Mouse (Mus musculus) frontal cortex, postnatal 36 days (tissue): Measurements from ENCODE around the gene Olfr1338.
"Not testable (repeated sequence)": the region's sequence is repeated elsewhere in the genome, so short reads cannot be mapped to it uniquely, and the experiment has no call there.

Experiments used
- DNase-seq, 2 experiments: peaks; one replicate each; pipeline ENCODE4 v3.0.0; 2022; ENCODE audit warnings: low spot score in 2 of 2

Olfr1338 gene

DNA sequence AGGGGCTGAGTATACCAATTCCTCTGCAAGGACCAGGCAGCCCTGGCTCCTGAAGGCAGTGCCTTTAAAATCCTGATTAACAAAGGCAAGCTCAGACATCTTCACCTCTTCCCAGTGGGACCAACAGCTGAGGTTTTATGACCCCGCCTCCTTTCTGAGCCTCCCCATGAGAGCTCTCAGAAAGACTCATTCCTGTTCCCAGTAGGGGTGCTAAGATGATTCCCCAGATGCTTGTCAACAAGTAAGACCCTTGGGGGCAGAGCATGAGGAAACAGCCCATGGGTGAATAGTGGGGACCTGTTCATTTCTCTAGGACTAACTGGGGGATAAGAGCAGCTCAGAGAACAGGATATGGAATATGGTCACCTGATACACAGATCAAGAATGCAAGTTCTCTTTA lies at the start of gene Olfr1338:
Gene Olfr1338 (minus strand): TSS at position 101 of the 400 bp plus-strand sequence.
- no peak for DNase-seq

GRCm38 (mm10) chr4:118792796-118793195 lies 34.3 kb upstream of the Olfr1338 start:
- not testable (repeated sequence) for DNase-seq

DNA sequence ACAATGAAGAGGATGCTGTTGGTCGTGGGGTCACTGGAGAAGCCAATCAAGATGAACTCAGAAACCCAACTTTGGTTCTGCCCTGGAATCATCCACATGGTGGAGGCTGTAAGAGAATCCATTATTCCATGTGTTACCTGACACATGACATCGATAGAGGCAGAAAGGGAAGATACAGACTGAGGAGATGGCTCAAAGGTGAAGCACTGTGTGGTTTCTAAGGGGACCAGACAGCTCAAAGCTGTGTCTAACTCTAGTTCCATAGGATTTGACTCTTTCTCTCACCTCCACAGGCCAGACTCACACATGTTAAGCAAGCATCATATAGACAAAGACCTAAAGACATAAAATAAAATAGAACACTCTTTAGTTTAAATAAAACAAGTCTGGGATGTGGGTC lies 23.9 kb upstream of the Olfr1338 start, which contains the start of gene Olfr1337:
Gene Olfr1337 (minus strand): TSS at position 101 of the 400 bp plus-strand sequence.
- DNase-seq, result no peak

DNA sequence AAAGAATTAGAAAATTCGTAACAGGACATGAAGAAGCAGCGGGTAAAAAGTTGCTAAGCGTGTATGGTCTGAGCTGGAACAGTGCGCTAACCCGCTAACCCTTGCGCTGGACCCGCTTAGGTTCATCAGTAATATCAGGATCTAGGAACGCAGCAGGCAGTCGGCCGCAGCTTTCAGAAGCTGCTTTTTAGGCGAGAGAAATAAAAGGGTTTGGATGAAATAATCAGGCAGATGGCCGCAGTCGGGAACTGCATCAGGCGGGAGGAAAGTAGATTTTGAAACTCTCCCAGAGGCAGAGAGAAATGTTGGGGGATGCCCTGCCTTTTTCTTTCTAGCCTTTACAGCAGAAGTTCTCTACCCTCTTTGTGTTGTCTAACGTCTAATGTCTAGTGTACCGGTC lies 16.7 kb downstream of the Olfr1338 start:
- DNase-seq, result no peak

GRCm38 (mm10) chr4:118740988-118741698 lies 17.4 kb downstream of the Olfr1338 start:
- DNase-seq, result no peak

- no peak for DNase-seq
These were observed 19.0 kb downstream of the Olfr1338 start for GRCm38 (mm10) chr4:118739574-118739973.

- DNase-seq, result no peak
These were observed 26.7 kb downstream of the Olfr1338 start, which contains the start of gene Olfr1339 for GRCm38 (mm10) chr4:118731875-118732274. Gene Olfr1339, plus strand, starts transcription at chr4:118732175.

GRCm38 (mm10) chr4:118721742-118722483 lies 36.6 kb downstream of the Olfr1338 start:
- peak in 1 of 2 experiments; percentile 3 for DNase-seq

- DNase-seq, result no peak
These were observed 38.7 kb downstream of the Olfr1338 start, which contains the start of gene Olfr1340 for GRCm38 (mm10) chr4:118719838-118720237. Gene Olfr1340, plus strand, starts transcription at chr4:118720138.

DNA sequence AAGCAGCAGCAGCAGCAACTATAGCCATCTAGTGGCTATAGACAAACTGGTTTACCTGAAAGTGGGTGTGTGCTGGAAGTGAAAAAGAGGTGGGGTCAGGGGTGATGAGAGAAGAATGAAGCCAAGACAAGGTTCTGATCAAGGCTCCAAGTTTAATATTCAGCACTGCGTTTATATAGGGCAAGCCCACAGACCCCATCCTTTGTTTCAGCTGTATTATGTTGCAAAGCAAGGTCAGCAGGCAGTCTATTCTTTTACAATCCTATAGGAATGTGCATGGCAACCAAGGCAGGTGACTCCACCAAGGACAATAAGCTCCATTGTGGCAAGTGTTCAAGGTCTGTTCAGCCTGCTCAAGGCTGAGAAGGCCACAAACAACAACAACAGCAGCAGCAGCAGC lies 46.9 kb downstream of the Olfr1338 start:
- DNase-seq, result no peak

DNA sequence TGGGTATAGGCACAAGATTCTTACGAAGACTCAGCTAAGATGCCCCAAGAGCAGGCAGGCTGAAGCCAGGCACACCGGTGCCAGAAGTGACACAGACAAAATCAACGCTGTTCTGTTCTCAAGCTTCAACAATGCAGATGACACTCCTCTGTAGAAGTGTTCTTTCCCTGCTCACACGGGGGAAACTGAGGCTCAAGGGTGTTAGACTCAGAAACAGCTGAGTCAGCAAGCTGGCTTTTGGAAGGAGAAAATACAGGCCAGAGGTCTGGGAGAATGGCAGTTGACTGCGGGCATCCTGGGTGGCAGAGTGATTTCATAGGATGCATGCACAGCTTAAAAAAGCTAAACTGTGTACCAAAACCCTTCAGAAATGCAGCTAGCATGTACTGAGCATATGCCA lies 50.5 kb downstream of the Olfr1338 start:
- no peak for DNase-seq

GRCm38 (mm10) chr4:118703223-118703622 lies 55.3 kb downstream of the Olfr1338 start, which contains the start of gene Olfr1341:
Gene Olfr1341, plus strand, starts transcription at chr4:118703523.
- DNase-seq, result no peak
